Mouse (Mus musculus): ENCODE measurements around the gene Ube2g2. TPM values are rescaled to one million over a fixed set of nuclear protein-coding genes. Genes with fewer than 3 reads are reported as not detected.

Gene Ube2g2
- total RNA-seq (2018; cell fraction: chromatin; rRNA removed): 10 to 100 TPM; 13.3 to 60.1 (median 28.2) TPM
- 10 to 100 TPM; 48.6 to 67.4 (median 55.4) TPM for total RNA-seq (2018; cell fraction: cytosol; rRNA removed)
- total RNA-seq (2018; cell fraction: nucleus; rRNA removed): 10 to 100 TPM; 19.4 to 46.6 (median 31.1) TPM
- 50.6 to 63.6 TPM (median 52.1 TPM) in 3 replicates for polyA plus RNA-seq (2018)

- Histone ChIP-seq H3K27ac (peak within 1 kb of the TSS; percentile 88), H3K4me3 (ENCODE audit: inconsistent target) (peak within 1 kb of the TSS; percentile 84), H3K79me2 (ENCODE audit: inconsistent target) (peaks cover 49% of the 10 kb centered on the region), H3K36me3 (ENCODE audit: inconsistent target) (0 out of 2 replicates have a peak, but pooled peaks cover 1% of the 10 kb centered on the region)
- WGBS (ENCODE audit: missing documents): 1% methylated on average over 85 of the region's 96 CpGs
Measured at GRCm38 (mm10) chr10:77622055-77622988, at the start of gene Ube2g2. Gene Ube2g2 (plus strand): TSS chr10:77622275.

DNA sequence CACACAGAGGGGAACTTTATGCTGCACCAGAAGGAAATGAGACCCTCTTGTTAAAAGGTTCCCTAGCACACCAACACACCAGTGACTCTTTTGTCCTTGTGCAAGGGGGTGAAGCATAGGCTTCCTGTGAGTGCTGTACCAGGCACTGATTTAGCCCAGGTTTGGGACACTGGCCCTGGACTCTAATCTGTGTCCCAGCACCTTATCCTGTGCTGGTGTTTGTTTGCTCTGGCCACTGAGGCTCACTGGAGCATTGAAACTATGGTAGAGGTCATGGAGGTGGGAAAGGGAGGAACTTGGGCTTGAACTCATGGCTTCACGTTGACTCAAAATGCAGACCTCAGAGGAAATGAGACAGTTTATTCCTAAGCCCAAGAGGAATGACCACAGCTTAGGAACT lies 48.9 kb upstream of the Ube2g2 start:
- H3K27ac ChIP-seq: no peak overlapping the region
- WGBS (ENCODE audit: missing documents): 87% methylated on average over 1 of the region's 1 CpGs
- H3K79me2 ChIP-seq (ENCODE audit: inconsistent target): no peaks in the 10 kb centered on the region
- no peak overlapping the region for H3K4me3 ChIP-seq (ENCODE audit: inconsistent target)
- 0 out of 2 replicates have a peak, but pooled peaks cover 9% of the 10 kb centered on the region for H3K36me3 ChIP-seq (ENCODE audit: inconsistent target)

GRCm38 (mm10) chr10:77580027-77580920 lies 41.8 kb upstream of the Ube2g2 start:
- 90% methylated on average over 10 of the region's 10 CpGs for WGBS (ENCODE audit: missing documents)
- Histone ChIP-seq H3K36me3 (ENCODE audit: inconsistent target) (no peaks in the 10 kb centered on the region), H3K4me3 (ENCODE audit: inconsistent target) (no peak overlapping the region), H3K79me2 (ENCODE audit: inconsistent target) (peaks cover 33% of the 10 kb centered on the region), H3K27ac (no peak overlapping the region)

- peaks cover 40% of the 10 kb centered on the region for H3K79me2 ChIP-seq (ENCODE audit: inconsistent target)
- no peaks in the 10 kb centered on the region for H3K36me3 ChIP-seq (ENCODE audit: inconsistent target)
- peak overlapping the region; percentile 11; the same call in 1 of the 2 replicates for H3K4me3 ChIP-seq (ENCODE audit: inconsistent target)
- WGBS (ENCODE audit: missing documents): 18% methylated on average over 8 of the region's 8 CpGs
- peak overlapping the region; percentile 42 for H3K27ac ChIP-seq
Measured at GRCm38 (mm10) chr10:77581023-77581407, 41.1 kb upstream of the Ube2g2 start.

DNA sequence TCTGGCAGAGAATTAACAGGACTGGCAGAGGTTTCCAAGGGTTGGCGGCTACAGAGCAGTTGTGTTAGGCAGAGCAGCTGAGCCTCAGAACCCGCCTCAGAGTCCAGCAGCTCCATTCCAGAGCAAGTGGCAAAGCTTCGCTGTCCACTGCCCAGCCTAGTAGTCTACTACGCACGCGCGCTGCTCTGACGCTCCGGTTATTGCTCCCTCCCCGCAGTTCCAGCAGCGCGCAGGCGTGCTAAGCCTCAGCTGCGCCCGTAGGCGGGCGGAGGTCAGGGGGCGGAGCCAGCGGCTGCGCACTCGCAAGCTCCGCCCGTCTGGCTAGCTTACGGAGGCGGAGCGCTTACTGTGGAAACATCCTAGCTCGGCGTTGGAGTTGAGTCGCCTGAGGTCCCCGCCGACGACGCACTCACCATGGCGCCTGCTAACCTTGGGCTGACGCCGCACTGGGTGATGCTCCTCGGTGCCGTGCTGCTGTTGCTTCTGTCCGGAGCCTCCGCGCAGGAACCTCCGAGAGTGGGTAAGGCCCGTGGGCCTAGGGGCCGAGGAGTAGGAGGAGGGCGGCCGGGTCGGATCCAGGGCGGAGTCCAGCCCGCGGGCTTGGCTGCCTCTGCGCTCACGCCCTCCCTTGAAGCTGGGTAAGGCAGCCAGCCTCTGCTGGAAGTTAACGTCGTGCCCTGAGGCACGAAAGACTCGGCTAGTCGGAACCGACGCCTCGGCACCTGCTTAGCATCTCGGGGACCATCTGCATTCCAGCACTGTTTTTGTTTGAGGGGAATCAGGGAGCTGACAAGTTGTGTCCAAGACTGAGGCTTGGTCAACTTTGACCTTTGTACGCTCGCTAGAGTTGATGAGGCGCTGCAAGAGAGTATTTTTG lies 40.4 kb upstream of the Ube2g2 start, which contains the start of gene Pttg1ip:
Gene Pttg1ip (plus strand): TSS at position 313 of the 877 bp plus-strand sequence.
- H3K79me2 ChIP-seq (ENCODE audit: inconsistent target): peaks cover 46% of the 10 kb centered on the region
- peak within 1 kb of the TSS; percentile 69 for H3K4me3 ChIP-seq (ENCODE audit: inconsistent target)
- whole genome bisulfite sequencing (ENCODE audit: missing documents): under 1% methylated on average over 64 of the region's 64 CpGs
- peaks cover 1% of the 10 kb centered on the region; the same call in 1 of the 2 replicates for H3K36me3 ChIP-seq (ENCODE audit: inconsistent target)
- peak within 1 kb of the TSS; percentile 42 for H3K27ac ChIP-seq

DNA sequence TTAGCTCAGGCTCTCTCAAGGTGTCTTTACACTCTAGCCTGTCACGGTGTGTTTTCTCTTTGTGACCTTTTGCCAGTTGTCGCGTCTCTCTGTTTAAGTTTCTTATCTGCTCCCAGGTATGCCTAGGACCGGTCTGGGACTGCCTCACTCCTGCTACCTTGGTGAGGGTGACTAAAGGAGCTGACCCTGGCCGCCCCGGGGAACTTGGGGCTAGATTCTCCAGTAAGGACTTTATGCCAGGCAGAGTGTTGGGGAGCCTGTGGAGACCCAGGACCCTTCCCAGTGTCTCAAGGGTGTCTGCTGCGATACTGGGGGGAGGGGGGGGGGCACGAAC lies 39.8 kb upstream of the Ube2g2 start:
- peaks cover 53% of the 10 kb centered on the region for H3K79me2 ChIP-seq (ENCODE audit: inconsistent target)
- peak overlapping the region; percentile 69 for H3K4me3 ChIP-seq (ENCODE audit: inconsistent target)
- peak overlapping the region; percentile 33 for H3K27ac ChIP-seq
- peaks cover 7% of the 10 kb centered on the region; the same call in 1 of the 2 replicates for H3K36me3 ChIP-seq (ENCODE audit: inconsistent target)
- 15% methylated on average over 6 of the region's 8 CpGs for WGBS (ENCODE audit: missing documents)

DNA sequence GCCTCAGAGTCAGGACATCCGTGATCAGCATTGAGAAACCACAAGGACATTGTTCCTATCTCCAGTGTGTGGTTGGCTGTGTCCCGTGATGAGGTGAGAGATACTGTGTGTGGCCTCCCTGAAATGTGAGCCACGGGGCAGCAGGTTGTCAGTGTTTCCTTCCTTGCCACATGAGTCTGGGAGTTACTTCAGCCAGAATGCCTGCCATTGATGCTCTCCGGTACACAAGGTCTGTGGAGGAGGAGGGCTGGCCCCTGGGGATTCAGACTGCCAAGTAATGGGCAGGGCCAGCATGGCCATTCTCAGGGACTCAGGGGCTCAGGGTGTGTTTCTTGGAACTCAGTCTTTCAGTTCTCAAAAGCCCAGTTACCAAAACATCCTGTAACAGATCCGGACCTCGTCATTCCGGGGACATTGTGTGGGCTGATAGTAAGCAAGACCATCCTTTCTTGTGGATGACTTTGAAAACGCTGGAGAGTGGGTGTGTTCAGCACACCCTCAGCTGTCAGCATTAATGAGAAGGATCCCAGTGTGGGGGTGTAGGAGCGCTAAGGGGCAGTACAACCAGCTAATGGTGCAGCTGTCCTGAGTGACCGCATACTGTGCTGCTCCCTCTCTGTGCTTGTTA lies 38.2 kb upstream of the Ube2g2 start:
- Histone ChIP-seq H3K36me3 (ENCODE audit: inconsistent target) (peaks cover 15% of the 10 kb centered on the region; the same call in 1 of the 2 replicates), H3K4me3 (ENCODE audit: inconsistent target) (no peak overlapping the region), H3K79me2 (ENCODE audit: inconsistent target) (peaks cover 69% of the 10 kb centered on the region), H3K27ac (no peak overlapping the region)
- WGBS (ENCODE audit: missing documents): 37% methylated on average over 8 of the region's 10 CpGs

DNA sequence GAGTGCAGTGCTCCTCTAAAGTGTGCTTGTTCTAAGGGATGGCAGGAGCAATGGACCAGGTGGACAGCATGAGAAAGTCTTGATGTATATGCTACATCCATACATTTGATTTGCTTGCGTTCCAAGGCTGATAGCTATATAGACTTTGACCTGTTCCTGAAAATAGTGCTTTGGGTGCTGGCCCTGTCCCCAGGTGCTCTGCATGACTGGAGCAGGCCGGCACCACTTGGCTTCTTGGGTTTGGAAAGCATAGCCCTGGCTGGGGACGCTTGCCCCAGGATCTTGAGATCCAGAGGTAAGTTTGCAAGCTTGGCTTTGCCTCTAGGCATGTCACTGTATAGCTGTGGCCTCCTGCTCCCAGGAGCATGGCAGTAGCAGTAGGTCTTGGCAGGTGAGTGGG lies 35.4 kb upstream of the Ube2g2 start:
- no peak overlapping the region for H3K4me3 ChIP-seq (ENCODE audit: inconsistent target)
- H3K79me2 ChIP-seq (ENCODE audit: inconsistent target): peaks cover 96% of the 10 kb centered on the region
- no peak overlapping the region for H3K27ac ChIP-seq
- 100% methylated on average over 3 of the region's 3 CpGs for WGBS (ENCODE audit: missing documents)
- H3K36me3 ChIP-seq (ENCODE audit: inconsistent target): peaks cover 37% of the 10 kb centered on the region; the same call in 1 of the 2 replicates

DNA sequence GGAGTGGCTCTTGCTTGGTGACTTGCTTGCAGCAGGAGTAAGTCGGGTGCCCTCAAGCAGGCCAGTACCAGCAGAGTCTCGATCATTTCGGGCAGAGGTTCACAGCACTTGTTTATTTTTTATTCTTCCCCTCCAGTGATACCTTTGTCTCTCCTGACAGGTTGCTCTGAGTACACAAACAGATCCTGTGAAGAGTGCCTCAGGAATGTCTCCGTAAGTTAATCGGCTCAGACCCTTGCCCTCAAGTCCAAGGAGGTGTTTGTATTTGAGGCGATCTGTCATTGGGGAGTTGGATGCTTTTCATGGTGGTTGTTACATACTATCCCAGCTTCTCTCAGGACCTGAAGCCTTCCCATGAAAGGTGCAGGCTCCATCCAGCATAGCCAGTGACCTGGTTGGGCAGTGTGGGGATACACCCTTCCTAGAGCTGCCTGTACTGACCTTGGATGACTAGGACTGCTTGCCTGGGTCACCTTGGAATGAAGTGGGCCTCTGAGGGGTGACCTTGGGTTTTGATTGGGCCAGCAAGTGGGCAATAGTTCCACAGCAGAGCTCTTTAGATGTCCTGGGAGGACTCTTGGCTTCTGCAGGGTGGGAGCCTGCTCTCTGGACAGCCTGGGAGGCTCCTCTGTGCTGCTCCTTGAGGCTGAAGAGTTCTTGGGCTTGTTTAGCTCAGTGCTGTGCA lies 34.8 kb upstream of the Ube2g2 start:
- 99% methylated on average over 6 of the region's 6 CpGs for WGBS (ENCODE audit: missing documents)
- H3K79me2 ChIP-seq (ENCODE audit: inconsistent target): peaks cover 98% of the 10 kb centered on the region
- no peak overlapping the region for H3K27ac ChIP-seq
- no peak overlapping the region for H3K4me3 ChIP-seq (ENCODE audit: inconsistent target)
- H3K36me3 ChIP-seq (ENCODE audit: inconsistent target): peaks cover 43% of the 10 kb centered on the region; the same call in 1 of the 2 replicates

- H3K36me3 ChIP-seq (ENCODE audit: inconsistent target): peaks cover 51% of the 10 kb centered on the region
- peaks cover 90% of the 10 kb centered on the region for H3K79me2 ChIP-seq (ENCODE audit: inconsistent target)
- 90% methylated on average over 1 of the region's 2 CpGs for WGBS (ENCODE audit: missing documents)
- no peak overlapping the region for H3K27ac ChIP-seq
- H3K4me3 ChIP-seq (ENCODE audit: inconsistent target): no peak overlapping the region
Measured at GRCm38 (mm10) chr10:77588036-77588435, 34.0 kb upstream of the Ube2g2 start.

- no peak overlapping the region for H3K4me3 ChIP-seq (ENCODE audit: inconsistent target)
- H3K36me3 ChIP-seq (ENCODE audit: inconsistent target): peaks cover 62% of the 10 kb centered on the region
- H3K79me2 ChIP-seq (ENCODE audit: inconsistent target): peaks cover 79% of the 10 kb centered on the region
- 37% methylated on average over 7 of the region's 7 CpGs for WGBS (ENCODE audit: missing documents)
- H3K27ac ChIP-seq: no peak overlapping the region
Measured at GRCm38 (mm10) chr10:77589117-77589516, 33.0 kb upstream of the Ube2g2 start.

DNA sequence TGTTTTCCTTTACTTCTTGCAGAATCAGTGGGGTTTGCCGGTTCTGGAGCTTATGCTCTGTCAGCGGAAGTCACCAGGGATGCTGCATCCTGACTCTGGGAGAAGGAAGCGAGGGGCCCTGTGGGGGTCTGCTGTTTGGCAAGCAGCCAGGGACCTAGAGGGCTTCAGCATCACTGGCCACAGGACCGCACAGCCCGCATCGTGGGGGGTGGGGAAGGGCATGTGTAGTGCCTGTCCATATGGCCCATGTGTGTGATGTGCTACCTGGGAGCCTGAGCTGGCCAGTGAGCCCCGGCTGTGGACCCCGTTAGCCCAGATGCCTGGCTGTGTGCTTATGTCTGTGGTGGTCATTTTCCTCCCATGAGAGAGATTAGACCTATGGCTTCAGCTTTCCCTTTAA lies 32.3 kb upstream of the Ube2g2 start:
- WGBS (ENCODE audit: missing documents): 77% methylated on average over 8 of the region's 8 CpGs

DNA sequence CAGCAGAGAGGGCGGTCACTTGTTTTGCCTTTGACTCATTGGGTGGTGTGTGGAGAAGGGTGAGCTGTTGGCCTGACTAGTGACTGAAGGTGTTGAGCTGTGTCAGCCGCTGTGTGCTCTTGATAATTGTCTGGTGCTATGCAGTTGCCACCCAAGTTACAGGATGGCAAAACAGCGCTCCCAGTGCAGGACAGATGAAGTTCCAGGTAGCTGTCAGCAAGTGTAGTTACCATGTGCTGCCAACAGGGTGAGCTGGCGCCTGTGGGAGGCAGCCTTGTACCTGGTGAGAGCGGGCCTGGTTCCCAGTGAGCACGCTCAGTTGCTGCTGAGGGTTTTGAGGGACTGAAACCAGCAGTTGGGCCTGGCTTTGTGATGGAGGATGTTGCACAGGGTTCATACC lies 31.3 kb upstream of the Ube2g2 start:
- no peak overlapping the region for H3K4me3 ChIP-seq (ENCODE audit: inconsistent target)
- peaks cover 79% of the 10 kb centered on the region for H3K36me3 ChIP-seq (ENCODE audit: inconsistent target)
- peaks cover 63% of the 10 kb centered on the region for H3K79me2 ChIP-seq (ENCODE audit: inconsistent target)
- H3K27ac ChIP-seq: no peak overlapping the region
- 53% methylated on average over 6 of the region's 6 CpGs for WGBS (ENCODE audit: missing documents)

More for the DNA sequence above, 32.3 kb upstream of the Ube2g2 start:
- H3K36me3 ChIP-seq (ENCODE audit: inconsistent target): peaks cover 68% of the 10 kb centered on the region
- H3K4me3 ChIP-seq (ENCODE audit: inconsistent target): no peak overlapping the region
- H3K27ac ChIP-seq: no peak overlapping the region
- H3K79me2 ChIP-seq (ENCODE audit: inconsistent target): peaks cover 73% of the 10 kb centered on the region
